Mouse (Mus musculus) myocyte (in vitro differentiated cells): ENCODE measurements at regions not wholly inside any gene's neighbourhood (a gene's known extent, or its start where the extent isn't known, plus 50 kb on each side); places are given as distances from the start of the nearest gene placed in this dataset.

Source experiments
- H3K27me3 ChIP-seq: one replicate; pipeline ENCODE4 v1.6.1; 2011; ENCODE audit not compliant: control insufficient read depth, insufficient read depth, insufficient read length
- H3K36me3 ChIP-seq: one replicate; pipeline ENCODE4 v1.6.1; 2011; ENCODE audit not compliant: control insufficient read depth, insufficient read depth
- H3K4me2 ChIP-seq: one replicate; pipeline ENCODE4 v1.6.1; 2011; ENCODE audit warnings: low read depth, control low read depth
- H3K4me3 ChIP-seq: one replicate; pipeline ENCODE4 v1.5.1; 2011; ENCODE audit warnings: mild to moderate bottlenecking, control low read depth, moderate library complexity
- H3K79me2 ChIP-seq: one replicate; pipeline ENCODE4 v1.6.1; 2011; ENCODE audit not compliant: control insufficient read depth, insufficient read depth
- H3ac ChIP-seq: one replicate; pipeline ENCODE4 v1.6.1; 2011; ENCODE audit not compliant: control insufficient read depth, insufficient read length
- CEBPB ChIP-seq: IDR thresholded peaks from 2 replicates; pipeline ENCODE4 v1.6.1; 2011; ENCODE audit warnings: mild to moderate bottlenecking, moderate library complexity; ENCODE audit not compliant: poor library complexity, insufficient read depth, severe bottlenecking
- MAX ChIP-seq: IDR thresholded peaks from one replicate; pipeline ENCODE4 v1.6.1; 2011; ENCODE audit warnings: low read depth, mild to moderate bottlenecking, control low read depth
- MYOD1 ChIP-seq, 3 experiments: IDR thresholded peaks; one replicate each; pipeline ENCODE4 v1.6.1; 2011; ENCODE audit warnings: control low read depth in 2 of 3, low read depth in 2 of 3, mild to moderate bottlenecking in 2 of 3, moderate library complexity in 1 of 3; ENCODE audit not compliant: insufficient read length in 2 of 3, control insufficient read depth in 1 of 3
- POLR2AphosphoS2 ChIP-seq: IDR thresholded peaks from one replicate; pipeline ENCODE4 v1.6.1; 2011; ENCODE audit warnings: low read depth, control low read depth; ENCODE audit not compliant: insufficient read length
- REST ChIP-seq: IDR thresholded peaks from one replicate; pipeline ENCODE4 v1.6.1; 2011; ENCODE audit warnings: mild to moderate bottlenecking, control low read depth, moderate library complexity; ENCODE audit not compliant: insufficient read depth, insufficient read length
- SRF ChIP-seq: IDR thresholded peaks from one replicate; pipeline ENCODE4 v1.6.1; 2011; ENCODE audit warnings: low read depth; ENCODE audit not compliant: control insufficient read depth, insufficient read length
- TCF3 ChIP-seq: IDR thresholded peaks from one replicate; pipeline ENCODE4 v1.6.1; 2011; ENCODE audit warnings: low read depth, control low read depth; ENCODE audit not compliant: insufficient read length

GRCm38 (mm10) chr19:60286810-60287396 is 60.4 kb upstream of the Fam204a start:
- H3K4me3 ChIP-seq: no peak overlapping the region
- TF ChIP-seq SRF (no peak), MYOD1 (IDR thresholded peaks at IDR 0.05; ENCODE audit: control insufficient read depth in 1 of 3, insufficient read length in 2 of 3, low read depth in 2 of 3) (no peak), POLR2AphosphoS2 (no peak), REST (no peak), TCF3 (no peak)
- H3K4me2 ChIP-seq: no peak overlapping the region
- no peaks in the 10 kb centered on the region for H3K79me2 ChIP-seq
- no peaks in the 10 kb centered on the region for H3K36me3 ChIP-seq
- H3ac ChIP-seq: no peak overlapping the region
- H3K27me3 ChIP-seq: no peaks in the 10 kb centered on the region

- Histone ChIP-seq H3K36me3 (no peaks in the 10 kb centered on the region), H3K4me3 (no peak overlapping the region), H3K79me2 (no peaks in the 10 kb centered on the region), H3K4me2 (no peak overlapping the region), H3ac (no peak overlapping the region), H3K27me3 (no peaks in the 10 kb centered on the region)
- no peak for TF ChIP-seq REST
- TF ChIP-seq MAX: no peak
- TF ChIP-seq POLR2AphosphoS2: no peak
- TF ChIP-seq CEBPB: no peak
Observed at GRCm38 (mm10) chr19:60284901-60285300, 58.4 kb upstream of the Fam204a start.
